11 mouse cellular contexts compared by ENCODE assay signal in genomic region chr10:70288406-70289327, GRCm38 (mm10). TPM values are rescaled to one million over a fixed set of nuclear protein-coding genes. Genes with fewer than 3 reads are reported as not detected.
DNase-seq lines count a peak whose midpoint lies in the region; ATAC-seq and TF ChIP-seq lines count a peak whose summit lies in the region.
"Had no signal": no experiment of that assay in that cellular context is flagged by ENCODE, and none has a peak within 500 bp of the region (broad histone marks: within the 10 kb centered on the region; RNA-seq: fewer than 3 reads in every experiment).

No protein-coding gene starts in this region.

- no peak for DNase-seq in liver, embryonic 11.5 days (ENCODE audit: low spot score)
- DNase-seq in MEL (ENCODE audit: low read depth, low spot score): peak; percentile 15
- DNase-seq in right cerebral cortex, adult 2 months (ENCODE audit: low spot score in 2 of 2): no peak
- DNase-seq in adrenal gland, postnatal 14 days: no peak
- DNase-seq: left cerebral cortex, postnatal 4 days had no signal

- no peaks in the 10 kb centered on the region for H3K9me3 ChIP-seq in liver, embryonic 12.5 days (replicated peaks)
- no peaks in the 10 kb centered on the region for H3K9me3 ChIP-seq in liver, embryonic 11.5 days (ENCODE audit: control insufficient read depth, low read length)
- H3K9me3 ChIP-seq in E14TG2a.4 (ENCODE audit: low read length) (0 out of 2 replicates have a peak, but pooled peaks cover 3% of the 10 kb centered on the region), MEL (replicated peaks; ENCODE audit: insufficient read depth, low read length) (no peaks in the 10 kb centered on the region)
- peaks cover 3% of the 10 kb centered on the region; the same call in 1 of the 2 replicates for H3K9me3 ChIP-seq in intestine, embryonic 15.5 days
- 0 out of 2 replicates have a peak, but pooled peaks cover 7% of the 10 kb centered on the region for H3K9me3 ChIP-seq in forebrain, embryonic 13.5 days (replicated peaks)
- H3K9me3 ChIP-seq: stomach, embryonic 15.5 days had no signal

- no peak overlapping the region for H3K4me3 ChIP-seq in liver, embryonic 12.5 days
- H3K4me3 ChIP-seq in liver, embryonic 11.5 days (ENCODE audit: low read depth, low read length): no peak overlapping the region
- H3K4me3 ChIP-seq in E14TG2a.4 (replicated peaks; ENCODE audit: low read length) (peak overlapping the region; percentile 1; the same call in 1 of the 2 replicates), MEL (ENCODE audit: control insufficient read depth in 1 of 2, insufficient read depth in 1 of 2, low read depth in 2 of 2, low read length in 2 of 2) (no peak overlapping the region)
- no peak overlapping the region for H3K4me3 ChIP-seq in intestine, embryonic 15.5 days (replicated peaks)
- H3K4me3 ChIP-seq in forebrain, embryonic 13.5 days: no peak overlapping the region
- H3K4me3 ChIP-seq: erythroblast, embryonic 14.5 days had no signal

- H3K27ac ChIP-seq in liver, embryonic 12.5 days: no peak overlapping the region
- no peak overlapping the region for H3K27ac ChIP-seq in liver, embryonic 11.5 days (ENCODE audit: low read depth, low read length)
- H3K27ac ChIP-seq in MEL (ENCODE audit: control insufficient read depth, low read depth, low read length): no peak overlapping the region
- H3K27ac ChIP-seq in intestine, embryonic 15.5 days: no peak overlapping the region
- H3K27ac ChIP-seq in forebrain, embryonic 13.5 days: no peak overlapping the region

- TF ChIP-seq CTCF in E14TG2a.4 (conservative IDR thresholded peaks at IDR 0.05; ENCODE audit: low read length) (no peak), MEL (IDR thresholded peaks at IDR 0.05 in 2 of 3, conservative IDR thresholded peaks at IDR 0.05 in 1 of 3; ENCODE audit: control insufficient read depth in 1 of 3, insufficient read depth in 1 of 3, low read depth in 2 of 3, low read length in 3 of 3, poor library complexity in 1 of 3, severe bottlenecking in 1 of 3) (no peak)

- peak in 1 of 2 experiments; percentile 42; a peak in 1 of 4 replicates for TF ChIP-seq EP300 in MEL (IDR thresholded peaks at IDR 0.05; ENCODE audit: low read depth in 1 of 2, low read length in 2 of 2)

- no peak for TF ChIP-seq RAD21 in MEL (IDR thresholded peaks at IDR 0.05; ENCODE audit: low read depth, low read length)

- 45% methylated on average over 14 of the region's 14 CpGs for WGBS in liver, embryonic 12.5 days (ENCODE audit: insufficient replicate concordance)
- 41% methylated on average over 14 of the region's 14 CpGs for WGBS in liver, embryonic 11.5 days
- 53% methylated on average over 14 of the region's 14 CpGs for WGBS in intestine, embryonic 15.5 days
- WGBS in forebrain, embryonic 13.5 days: 75% methylated on average over 14 of the region's 14 CpGs

- no peaks in the 10 kb centered on the region for H3K27me3 ChIP-seq in liver, embryonic 12.5 days (replicated peaks)
- no peaks in the 10 kb centered on the region for H3K27me3 ChIP-seq in liver, embryonic 11.5 days (replicated peaks; ENCODE audit: control insufficient read depth, insufficient read depth, low read length)
- H3K27me3 ChIP-seq in E14TG2a.4 (ENCODE audit: insufficient read depth, low read length): no peaks in the 10 kb centered on the region
- H3K27me3 ChIP-seq in MEL (ENCODE audit: control insufficient read depth in 1 of 2, insufficient read depth in 2 of 2, low read length in 2 of 2): no peaks in the 10 kb centered on the region
- H3K27me3 ChIP-seq in intestine, embryonic 15.5 days (replicated peaks): no peaks in the 10 kb centered on the region
- no peaks in the 10 kb centered on the region for H3K27me3 ChIP-seq in forebrain, embryonic 13.5 days
- H3K27me3 ChIP-seq: stomach, embryonic 15.5 days had no signal

- peaks cover 17% of the 10 kb centered on the region for H3K4me1 ChIP-seq in liver, embryonic 12.5 days
- H3K4me1 ChIP-seq in liver, embryonic 11.5 days (replicated peaks; ENCODE audit: control insufficient read depth, insufficient read depth, low read length): peaks cover 7% of the 10 kb centered on the region
- H3K4me1 ChIP-seq in E14TG2a.4 (replicated peaks; ENCODE audit: low read depth, low read length) (peaks cover 71% of the 10 kb centered on the region), MEL (ENCODE audit: control insufficient read depth in 1 of 2, insufficient read depth in 2 of 2, low read length in 2 of 2) (peaks cover 4 to 7% of the 10 kb centered on the region in 2 experiments; a peak in 3 of 4 replicates)
- 0 out of 2 replicates have a peak, but pooled peaks cover 5% of the 10 kb centered on the region for H3K4me1 ChIP-seq in intestine, embryonic 15.5 days (replicated peaks)
- H3K4me1 ChIP-seq in forebrain, embryonic 13.5 days: peaks cover 12% of the 10 kb centered on the region; the same call in 1 of the 2 replicates

- no peak for TF ChIP-seq POLR2A in MEL (IDR thresholded peaks at IDR 0.05; ENCODE audit: control insufficient read depth in 1 of 2, insufficient read depth in 1 of 2, low read depth in 1 of 2, low read length in 2 of 2, poor library complexity in 1 of 2)

- H3K9ac ChIP-seq in liver, embryonic 12.5 days: no peak overlapping the region
- H3K9ac ChIP-seq in liver, embryonic 11.5 days (ENCODE audit: low read depth, low read length): no peak overlapping the region
- H3K9ac ChIP-seq in MEL (ENCODE audit: control insufficient read depth, low read depth, low read length, poor library complexity, severe bottlenecking): no peak overlapping the region
- H3K9ac ChIP-seq in intestine, embryonic 15.5 days: no peak overlapping the region
- no peak overlapping the region for H3K9ac ChIP-seq in forebrain, embryonic 13.5 days
- H3K9ac ChIP-seq: stomach, embryonic 15.5 days had no signal

- peak; percentile 33; the same call in 1 of the 2 replicates for ATAC-seq in liver, embryonic 12.5 days
- ATAC-seq in liver, embryonic 11.5 days (replicated peaks; ENCODE audit: low FRiP score): no peak; the same call in 1 of the 2 replicates
- ATAC-seq in intestine, embryonic 15.5 days: 0 out of 2 replicates have a peak, but pooled peaks have one; percentile 29
- ATAC-seq in forebrain, embryonic 13.5 days: no peak

- no peaks in the 10 kb centered on the region for H3K36me3 ChIP-seq in liver, embryonic 12.5 days
- H3K36me3 ChIP-seq in liver, embryonic 11.5 days (ENCODE audit: control insufficient read depth, insufficient read depth, low read length): no peaks in the 10 kb centered on the region
- H3K36me3 ChIP-seq in E14TG2a.4 (ENCODE audit: insufficient read depth, low read length) (no peaks in the 10 kb centered on the region), MEL (ENCODE audit: control insufficient read depth in 1 of 2, insufficient read depth in 2 of 2, low read length in 2 of 2) (no peaks in the 10 kb centered on the region; a peak in 1 of 4 replicates)
- H3K36me3 ChIP-seq in intestine, embryonic 15.5 days: no peaks in the 10 kb centered on the region
- no peaks in the 10 kb centered on the region for H3K36me3 ChIP-seq in forebrain, embryonic 13.5 days (ENCODE audit: poor library complexity, severe bottlenecking)
- H3K36me3 ChIP-seq: stomach, embryonic 15.5 days had no signal

- H3K4me2 ChIP-seq in liver, embryonic 12.5 days: 0 out of 2 replicates have a peak overlapping the region, but pooled peaks have one; percentile 49
- H3K4me2 ChIP-seq in liver, embryonic 11.5 days: no peak overlapping the region
- H3K4me2 ChIP-seq in intestine, embryonic 15.5 days (replicated peaks): no peak overlapping the region
- H3K4me2 ChIP-seq in forebrain, embryonic 13.5 days: no peak overlapping the region

- H3K79me2 ChIP-seq in MEL (ENCODE audit: control insufficient read depth, insufficient read depth, low read length, poor library complexity): no peaks in the 10 kb centered on the region

TF ChIP-seq in MEL, 35 proteins besides CTCF, POLR2A, EP300 and RAD21:
- TF ChIP-seq ETS1 (IDR thresholded peaks at IDR 0.05; ENCODE audit: low read depth, low read length) (no peak), BHLHE40 (IDR thresholded peaks at IDR 0.05; ENCODE audit: borderline replicate concordance, low read depth, low read length) (peak; percentile 52), MYC (IDR thresholded peaks at IDR 0.05; ENCODE audit: low read depth, low read length) (no peak), MAX (IDR thresholded peaks at IDR 0.05; ENCODE audit: low read length) (peak; percentile 58), TCF12 (IDR thresholded peaks at IDR 0.05; ENCODE audit: low read depth, low read length) (no peak), GATA1 (IDR thresholded peaks at IDR 0.05; ENCODE audit: low read depth, low read length) (peak; percentile 6; the same call in 1 of the 2 replicates), USF1 (IDR thresholded peaks at IDR 0.05; ENCODE audit: low read depth, low read length) (peak; percentile 16; the same call in 1 of the 2 replicates), CHD2 (IDR thresholded peaks at IDR 0.05; ENCODE audit: low read length) (no peak)

RNA-seq across cellular contexts. Expression of gene Slc16a9, which starts 43.8 kb away (rescaled TPM):
- polyA plus RNA-seq in liver, embryonic 12.5 days (2016; fragmentation: Nextera tagmentation; extraction: Ambion mirVana): 0.37 and 0.52 TPM in 2 replicates
- polyA plus RNA-seq in liver, embryonic 11.5 days (2014; fragmentation: Nextera tagmentation; extraction: Ambion mirVana): 0.64 and 1.0 TPM in 2 replicates
- total RNA-seq in MEL (2012; rRNA removed): not detected in 2 replicates
- not detected for polyA plus RNA-seq in MEL (2012; ENCODE audit: insufficient read depth in 1 of 2, insufficient read length in 2 of 2, low read depth in 1 of 2, low replicate concordance in 2 of 2, missing spikeins in 1 of 2)
- polyA plus RNA-seq in intestine, embryonic 15.5 days (2015; fragmentation: Nextera tagmentation; extraction: Ambion mirVana): 1.3 and 1.5 TPM in 2 replicates
- total RNA-seq in adrenal gland, postnatal 14 days (2021): 2.3 and 4.4 TPM in 2 replicates
- polyA plus RNA-seq in forebrain, embryonic 13.5 days (2015; fragmentation: Nextera tagmentation; extraction: Ambion mirVana): 0.30 and 0.45 TPM in 2 replicates
- polyA plus RNA-seq: erythroblast, embryonic 14.5 days had no signal

Comparison
In these comparisons a context has a peak if more than half of its experiments do, and no peak if none do; other contexts are left out.
1. ATAC-seq: peak in liver, embryonic 12.5 days (single experiment) and intestine, embryonic 15.5 days (single experiment); none in liver, embryonic 11.5 days (single experiment) and forebrain, embryonic 13.5 days (single experiment).